Mouse (Mus musculus): ENCODE results near the gene Pcsk6.
A peak's percentile ranks its signal among the peaks of the same experiment; 100 is the strongest.
"Not testable (repeated sequence)": the region's sequence is repeated elsewhere in the genome, so short reads cannot be mapped to it uniquely, and the experiment has no call there.

The Pcsk6 gene

DNA sequence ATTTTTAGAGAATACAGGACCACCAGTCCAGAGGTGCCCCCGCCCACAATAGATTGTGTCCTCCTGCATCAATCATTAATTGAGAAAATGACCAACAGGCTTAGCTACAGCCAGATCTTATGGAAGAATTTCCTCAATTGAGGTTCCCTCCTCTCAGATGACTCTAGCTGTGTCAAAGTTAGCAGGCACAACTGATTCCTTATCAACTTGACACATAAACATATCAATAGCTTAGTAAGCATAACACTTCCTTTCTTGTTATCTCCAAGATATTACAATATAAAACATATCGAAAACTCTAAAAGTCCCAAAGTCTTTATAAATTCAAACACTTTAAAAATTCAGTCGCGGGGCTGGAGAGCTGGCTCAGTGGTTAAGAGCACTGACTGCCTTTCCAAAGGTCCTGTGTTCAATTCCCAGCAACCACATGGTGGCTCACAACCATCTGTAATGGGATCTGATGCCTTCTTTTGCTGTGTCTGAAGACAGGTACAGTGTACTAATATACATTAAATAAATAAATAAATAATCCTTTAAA, 192.5 kb downstream of the Pcsk6 start:
- no peak for DNase-seq (ENCODE audit: low spot score)

DNA sequence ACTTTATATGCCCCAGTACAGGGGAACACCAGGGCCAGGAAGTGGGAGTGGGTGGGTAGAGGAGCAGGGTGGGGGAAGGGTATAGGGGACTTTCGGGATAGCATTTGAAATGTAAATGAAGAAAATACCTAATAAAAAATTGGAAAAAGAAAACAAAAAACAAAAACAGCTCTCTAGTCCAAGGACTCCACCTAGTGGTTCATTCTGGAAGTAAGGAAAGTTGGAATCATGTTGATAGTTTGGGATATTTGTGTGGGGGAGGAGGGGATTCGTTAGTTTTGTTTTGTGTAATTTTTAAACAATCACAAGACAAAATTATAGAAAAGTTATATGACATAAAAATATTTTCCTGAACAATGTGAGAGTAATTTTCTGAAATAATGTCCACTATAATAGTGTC, 193.8 kb downstream of the Pcsk6 start:
- not testable (repeated sequence) for DNase-seq (ENCODE audit: low spot score)

GRCm38 (mm10) chr7:66058703-66059102, 197.2 kb downstream of the Pcsk6 start, which contains the start of gene Snrpa1:
Gene Snrpa1 (plus strand): TSS chr7:66059003.
- DNase-seq (ENCODE audit: low spot score): no peak

DNA sequence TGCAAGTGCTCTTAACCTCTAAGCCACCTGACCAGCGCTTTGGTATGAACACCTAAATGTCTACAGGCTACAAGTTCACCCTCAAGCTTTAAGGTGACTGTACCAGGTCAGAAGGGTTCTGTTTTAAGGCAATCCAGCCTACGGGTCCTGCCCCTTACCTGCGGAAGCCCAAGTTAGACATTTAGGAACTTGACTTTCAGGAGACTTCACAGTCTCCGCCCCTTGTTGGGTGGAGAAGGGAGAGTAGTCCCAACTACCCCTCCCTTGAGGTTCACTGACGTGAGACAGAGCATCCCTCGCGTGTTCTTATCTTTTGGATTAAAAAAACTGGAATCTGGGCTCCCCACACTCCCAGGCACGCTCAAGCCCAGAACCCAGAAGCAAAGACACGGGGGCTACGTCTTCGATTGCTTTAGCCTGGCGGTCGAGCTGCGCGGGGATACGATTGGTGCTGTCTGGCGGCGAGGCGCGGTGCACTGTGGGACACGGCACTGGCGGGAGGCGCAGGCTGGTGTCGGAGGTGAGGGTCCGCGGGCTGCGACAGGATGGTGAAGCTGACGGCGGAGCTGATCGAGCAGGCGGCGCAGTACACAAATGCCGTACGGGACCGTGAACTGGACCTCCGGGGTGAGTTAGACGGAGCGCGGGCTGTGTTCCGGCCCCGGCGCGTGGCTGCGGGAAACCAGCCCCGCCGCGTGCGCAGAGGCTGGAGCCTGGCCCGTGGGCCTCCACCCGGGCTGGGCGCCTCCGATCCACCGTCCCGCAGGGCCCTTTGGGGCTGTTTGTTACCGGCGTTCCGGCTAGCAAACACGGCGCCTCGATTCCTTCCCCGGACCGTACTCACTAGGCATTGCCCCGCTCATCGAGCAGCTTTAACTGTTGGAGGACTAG, 198.8 kb downstream of the Pcsk6 start:
- DNase-seq (ENCODE audit: low spot score): peak; percentile 87

- no peak for DNase-seq (ENCODE audit: low spot score)
Measured at GRCm38 (mm10) chr7:66061057-66061456, 199.5 kb downstream of the Pcsk6 start.

DNA sequence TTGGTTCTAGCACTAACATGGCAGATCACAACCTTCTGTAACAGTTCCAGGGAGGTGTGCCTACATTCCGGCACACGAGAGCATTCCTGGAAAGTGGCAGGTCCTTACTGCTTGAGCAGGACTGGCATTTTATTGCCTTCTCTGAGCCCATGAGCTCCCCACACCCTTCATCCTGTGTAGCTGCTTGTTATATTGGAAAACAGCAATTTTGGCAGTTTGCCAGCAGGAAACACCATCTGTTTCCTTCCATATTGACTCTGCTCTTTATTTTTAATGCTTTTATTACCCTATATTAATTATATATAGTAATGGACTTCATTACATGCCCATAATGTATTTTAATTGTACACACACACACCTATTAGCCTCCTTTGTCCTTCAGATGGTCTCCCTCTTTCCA, 214.9 kb downstream of the Pcsk6 start:
- no peak for DNase-seq (ENCODE audit: low spot score)

- peak; percentile 94 for DNase-seq (ENCODE audit: low spot score)
Measured at GRCm38 (mm10) chr7:66079364-66080230, 218.1 kb downstream of the Pcsk6 start, which contains the start of gene Selenos. Gene Selenos (plus strand): TSS chr7:66079649.

DNA sequence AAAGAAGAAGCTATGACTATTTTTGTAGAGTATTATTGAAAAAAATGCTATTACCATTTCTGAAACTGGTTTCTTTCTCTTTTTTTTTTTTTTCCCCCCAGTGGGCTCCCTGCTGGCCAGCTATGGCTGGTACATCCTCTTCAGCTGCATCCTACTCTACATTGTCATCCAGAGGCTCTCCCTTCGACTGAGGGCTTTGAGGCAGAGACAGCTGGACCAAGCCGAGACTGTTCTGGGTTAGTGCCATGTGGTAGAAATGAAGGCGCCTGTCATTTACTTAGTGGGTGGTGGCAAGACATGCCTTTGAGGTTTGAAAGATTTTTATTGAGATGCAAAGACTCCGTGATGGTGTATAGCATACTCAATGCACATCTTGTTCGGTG, 218.7 kb downstream of the Pcsk6 start:
- no peak for DNase-seq (ENCODE audit: low spot score)

- DNase-seq (ENCODE audit: low spot score): no peak
Measured at GRCm38 (mm10) chr7:66083757-66084156, 222.2 kb downstream of the Pcsk6 start.

GRCm38 (mm10) chr7:66084546-66084945, 223.0 kb downstream of the Pcsk6 start:
- DNase-seq (ENCODE audit: low spot score): no peak

DNA sequence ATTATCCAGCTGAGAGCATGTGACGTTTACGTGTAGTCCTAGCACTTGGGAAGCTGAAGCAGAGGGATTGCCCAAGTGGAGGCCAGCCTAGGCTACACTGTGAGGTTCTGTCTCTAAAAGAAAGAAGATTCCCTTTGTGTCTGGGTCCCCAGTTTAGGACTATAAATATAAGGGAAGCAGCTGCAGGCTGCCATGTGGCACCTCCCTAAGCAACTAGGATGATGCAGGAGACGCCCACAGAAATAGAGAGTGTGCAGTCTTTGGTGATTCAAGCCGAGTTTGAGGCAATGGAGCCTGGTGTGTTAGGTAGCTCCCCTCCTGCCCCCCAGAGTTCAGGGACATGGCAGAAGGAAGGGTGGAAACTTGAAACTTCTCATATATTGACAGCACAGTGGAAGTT, 226.1 kb downstream of the Pcsk6 start:
- no peak for DNase-seq (ENCODE audit: low spot score)

DNA sequence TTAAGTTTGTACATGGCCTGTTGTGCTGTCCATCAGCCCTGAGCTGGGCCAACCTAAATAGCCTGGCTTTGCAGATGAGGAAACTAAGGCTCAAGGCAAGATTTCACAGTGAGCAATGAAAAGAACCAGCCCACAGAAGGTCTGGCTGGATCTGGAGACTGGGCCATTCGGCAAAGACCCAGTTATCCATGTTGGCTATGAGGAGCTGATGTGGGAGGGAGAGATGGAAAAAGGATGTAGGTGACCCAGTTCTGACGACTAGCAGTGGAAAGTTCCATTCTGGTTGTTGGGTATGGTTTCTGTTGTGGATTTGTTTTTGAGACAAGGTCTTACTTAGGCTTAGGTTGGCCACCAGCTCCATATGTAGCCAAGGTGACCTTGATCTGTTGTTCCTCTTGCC, 226.5 kb downstream of the Pcsk6 start:
- no peak for DNase-seq (ENCODE audit: low spot score)

GRCm38 (mm10) chr7:66090676-66091190, 229.2 kb downstream of the Pcsk6 start:
- DNase-seq (ENCODE audit: low spot score): no peak

GRCm38 (mm10) chr7:66091553-66091952, 230.0 kb downstream of the Pcsk6 start:
- no peak for DNase-seq (ENCODE audit: low spot score)

GRCm38 (mm10) chr7:66092656-66093055, 231.1 kb downstream of the Pcsk6 start:
- no peak for DNase-seq (ENCODE audit: low spot score)

GRCm38 (mm10) chr7:66094141-66094540, 232.6 kb downstream of the Pcsk6 start:
- no peak for DNase-seq (ENCODE audit: low spot score)

GRCm38 (mm10) chr7:66098803-66099202, 237.3 kb downstream of the Pcsk6 start:
- DNase-seq (ENCODE audit: low spot score): no peak

Measured in ovary, postnatal 36 days (tissue).